Mouse (Mus musculus) liver, adult 2 months (tissue): ENCODE data around the gene Kcnq1. TPM values are rescaled to one million over a fixed set of nuclear protein-coding genes. Genes with fewer than 3 reads are reported as not detected.

ENCODE experiments used
- DNase-seq: peaks from one replicate; pipeline ENCODE4 v3.0.0-alpha.2; 2011; ENCODE audit warnings: low read depth, low spot score; ENCODE audit errors: extremely low read depth
- H3K27ac ChIP-seq: fragments of 200-500 bp; replicated peaks from 2 replicates; pipeline ENCODE4 v1.5.1; 2012; ENCODE audit warnings: low read depth, mild to moderate bottlenecking, control low read depth, inconsistent platforms, low read length; ENCODE audit not compliant: insufficient read depth
- H3K27me3 ChIP-seq: fragments of 200-500 bp; 2 replicates; pipeline ENCODE4 v1.6.1; 2012; ENCODE audit warnings: mild to moderate bottlenecking, moderate library complexity, low read length, inconsistent platforms; ENCODE audit not compliant: control insufficient read depth, insufficient read depth
- H3K36me3 ChIP-seq: fragments of 200-500 bp; 2 replicates; pipeline ENCODE4 v1.6.1; 2012; ENCODE audit warnings: low read length, inconsistent platforms; ENCODE audit not compliant: control insufficient read depth, insufficient read depth
- H3K4me1 ChIP-seq: fragments of 200-500 bp; 2 replicates; pipeline ENCODE4 v1.6.1; 2011; ENCODE audit warnings: low read length; ENCODE audit not compliant: control insufficient read depth, insufficient read depth
- H3K4me3 ChIP-seq: fragments of 200-500 bp; 2 replicates; pipeline ENCODE4 v1.5.1; 2011; ENCODE audit warnings: low read depth, mild to moderate bottlenecking, control low read depth, low read length, moderate library complexity; ENCODE audit not compliant: insufficient read depth
- H3K79me2 ChIP-seq: fragments of 200-500 bp; 2 replicates; pipeline ENCODE4 v1.6.1; 2012; ENCODE audit warnings: inconsistent platforms, mild to moderate bottlenecking, low read length, moderate library complexity; ENCODE audit not compliant: control insufficient read depth, insufficient read depth
- H3K9ac ChIP-seq: fragments of 200-500 bp; 2 replicates; pipeline ENCODE4 v1.6.1; 2012; ENCODE audit warnings: low read depth, mild to moderate bottlenecking, control low read depth, inconsistent platforms, low read length
- CTCF ChIP-seq: fragments of 200-500 bp; IDR thresholded peaks from 2 replicates; pipeline ENCODE4 v1.5.1; 2011; ENCODE audit warnings: low read depth, low read length, control low read depth
- POLR2A ChIP-seq: fragments of 200-500 bp; IDR thresholded peaks from 2 replicates; pipeline ENCODE4 v1.6.1; 2011; ENCODE audit warnings: low read length, control low read depth; ENCODE audit not compliant: insufficient read depth; ENCODE audit errors: extremely low read depth
- WGBS: fragments of 180-500 bp; shearing (Covaris S2); methylation state at CpG from one replicate; pipeline ENCODE4 v1.1.7; 2018; 5-methylcytosine and 5-hydroxymethylcytosine counted together
- polyA plus RNA-seq: library from polyadenylated mRNA; depleted of rRNA; stranded (reverse); fragments of >200 nt; gene quantifications from 2 replicates; pipeline ENCODE4 v1.2.3, GENCODE M21; 2012
- total RNA-seq: library from RNA; depleted of rRNA; stranded (reverse); fragments of >200 nt; gene quantifications from 2 replicates; pipeline ENCODE4 v1.2.3, GENCODE M21; 2014

Gene Kcnq1
- total and polyA plus RNA-seq, 2 experiments, result 1.3 to 2.5 TPM

- H3K9ac ChIP-seq, result no peak overlapping the region
- H3K4me3 ChIP-seq, result no peak overlapping the region
- TF ChIP-seq CTCF (no peak), POLR2A (no peak)
- no peaks in the 10 kb centered on the region for H3K27me3 ChIP-seq
- H3K79me2 ChIP-seq, result no peaks in the 10 kb centered on the region
- no peak overlapping the region for H3K27ac ChIP-seq
- no peak for DNase-seq
- no peaks in the 10 kb centered on the region for H3K36me3 ChIP-seq
- H3K4me1 ChIP-seq, result peaks cover 3% of the 10 kb centered on the region; the same call in 1 of the 2 replicates
- WGBS, result 57% methylated on average over 6 of the region's 6 CpGs
Observed at GRCm38 (mm10) chr7:143123876-143124669, 17.9 kb downstream of the Kcnq1 start.

DNA sequence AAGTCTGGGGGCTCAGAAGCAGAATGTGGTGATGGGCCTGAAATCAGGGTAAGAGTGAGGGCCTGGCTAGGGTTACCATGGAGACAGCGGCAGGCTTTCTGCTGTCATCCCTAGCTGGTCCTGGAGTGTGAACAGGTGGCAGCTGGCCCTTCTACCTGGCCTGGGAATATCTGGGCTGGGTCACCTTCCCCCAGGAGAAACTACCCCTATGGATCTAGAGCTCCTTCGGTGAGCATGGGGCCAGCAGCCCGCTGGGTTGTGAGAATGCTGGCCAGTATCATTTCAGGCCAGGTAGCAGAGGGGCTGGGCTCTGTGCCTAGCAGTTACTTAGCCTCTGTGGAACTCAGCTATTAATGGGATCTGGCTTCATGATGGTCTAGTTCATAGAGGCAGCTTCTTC, 18.7 kb downstream of the Kcnq1 start:
- Histone ChIP-seq H3K4me1 (peaks cover 3% of the 10 kb centered on the region; the same call in 1 of the 2 replicates), H3K27ac (no peak overlapping the region), H3K27me3 (no peaks in the 10 kb centered on the region), H3K79me2 (no peaks in the 10 kb centered on the region), H3K4me3 (no peak overlapping the region), H3K36me3 (no peaks in the 10 kb centered on the region), H3K9ac (no peak overlapping the region)
- 74% methylated on average over 3 of the region's 3 CpGs for WGBS
- TF ChIP-seq POLR2A (no peak), CTCF (no peak)
- DNase-seq, result no peak

DNA sequence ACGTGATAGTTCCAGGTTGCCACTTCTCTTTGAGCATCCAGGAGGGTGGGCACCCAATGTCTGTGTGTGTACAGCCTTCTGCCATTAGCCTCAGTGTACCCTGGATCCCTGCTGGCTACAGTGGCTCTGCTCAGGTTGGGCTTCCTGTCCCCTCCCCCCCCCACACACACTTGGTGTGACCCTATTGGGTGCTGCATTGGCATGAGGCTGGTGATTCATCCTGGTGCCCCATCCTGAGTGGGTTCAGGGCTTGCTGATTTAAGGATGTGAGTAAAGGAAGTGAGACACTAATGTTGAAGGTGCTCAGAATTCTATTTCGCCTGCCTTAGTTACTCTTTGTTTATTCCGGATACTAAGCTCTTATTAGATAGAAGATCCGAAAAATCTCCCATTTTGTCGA, 26.7 kb downstream of the Kcnq1 start:
- Histone ChIP-seq H3K4me1 (no peaks in the 10 kb centered on the region), H3K4me3 (no peak overlapping the region), H3K27ac (no peak overlapping the region), H3K79me2 (no peaks in the 10 kb centered on the region), H3K36me3 (no peaks in the 10 kb centered on the region), H3K9ac (no peak overlapping the region), H3K27me3 (0 out of 2 replicates have a peak, but pooled peaks cover 2% of the 10 kb centered on the region)
- DNase-seq, result no peak
- 75% methylated on average over 5 of the region's 5 CpGs for WGBS
- TF ChIP-seq CTCF, result no peak
- TF ChIP-seq POLR2A, result no peak

GRCm38 (mm10) chr7:143136125-143136524, 30.0 kb downstream of the Kcnq1 start:
- WGBS, result 60% methylated on average over 2 of the region's 2 CpGs
- TF ChIP-seq POLR2A (no peak), CTCF (no peak)
- Histone ChIP-seq H3K36me3 (no peaks in the 10 kb centered on the region), H3K27ac (no peak overlapping the region), H3K4me1 (no peaks in the 10 kb centered on the region), H3K27me3 (0 out of 2 replicates have a peak, but pooled peaks cover under 1% of the 10 kb centered on the region), H3K4me3 (no peak overlapping the region), H3K9ac (no peak overlapping the region), H3K79me2 (no peaks in the 10 kb centered on the region)
- DNase-seq, result no peak

DNA sequence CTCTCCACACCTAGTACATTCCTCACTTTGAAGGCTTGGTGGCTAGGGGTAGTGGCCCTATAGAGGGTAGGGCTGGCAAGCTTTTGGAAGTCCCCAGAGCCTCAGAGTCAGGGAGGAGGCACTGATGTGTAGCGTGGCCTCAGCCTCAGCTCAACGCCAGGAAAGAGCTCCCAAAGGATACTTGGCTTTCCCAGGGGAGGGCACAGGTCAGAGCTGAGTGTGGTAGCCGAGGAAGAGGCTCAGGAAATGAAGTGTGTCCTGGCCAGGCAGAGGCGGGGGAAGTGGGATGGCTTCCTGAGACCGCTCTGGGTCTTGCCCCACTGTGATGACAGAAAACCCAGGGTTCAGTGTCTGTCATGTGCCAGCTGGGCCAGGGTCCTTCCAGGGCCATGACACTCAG, 30.4 kb downstream of the Kcnq1 start:
- no peak overlapping the region for H3K9ac ChIP-seq
- H3K27me3 ChIP-seq, result no peaks in the 10 kb centered on the region
- TF ChIP-seq POLR2A (no peak), CTCF (no peak)
- no peak overlapping the region for H3K4me3 ChIP-seq
- H3K4me1 ChIP-seq, result no peaks in the 10 kb centered on the region
- H3K79me2 ChIP-seq, result no peaks in the 10 kb centered on the region
- no peak for DNase-seq
- H3K27ac ChIP-seq, result no peak overlapping the region
- 77% methylated on average over 5 of the region's 5 CpGs for WGBS
- no peaks in the 10 kb centered on the region for H3K36me3 ChIP-seq

DNA sequence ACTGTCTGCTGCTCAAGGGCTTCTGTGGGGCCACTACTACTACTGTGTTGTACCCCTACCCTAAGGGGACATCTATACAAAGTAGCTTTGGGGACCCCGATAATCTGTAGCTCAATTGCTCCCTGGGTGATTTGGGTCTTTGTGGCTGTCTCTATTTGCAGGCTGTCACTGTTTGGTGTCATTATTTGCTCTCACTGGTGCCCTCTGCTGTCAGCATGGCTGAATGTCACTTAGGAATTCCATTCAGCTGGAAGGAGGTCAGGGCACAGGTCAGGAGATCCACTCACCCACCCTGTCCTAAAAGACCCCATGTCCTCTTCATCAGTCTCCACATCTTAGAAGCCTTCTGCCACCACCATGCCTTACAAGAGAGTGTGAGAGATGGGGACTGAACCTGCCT, 32.6 kb downstream of the Kcnq1 start:
- no peak overlapping the region for H3K4me3 ChIP-seq
- H3K36me3 ChIP-seq, result no peaks in the 10 kb centered on the region
- no peaks in the 10 kb centered on the region for H3K79me2 ChIP-seq
- peak; percentile 17 for DNase-seq
- H3K4me1 ChIP-seq, result no peaks in the 10 kb centered on the region
- no peak overlapping the region for H3K9ac ChIP-seq
- H3K27me3 ChIP-seq, result no peaks in the 10 kb centered on the region
- WGBS, result 31% methylated on average over 1 of the region's 1 CpGs
- TF ChIP-seq POLR2A (no peak), CTCF (peak; percentile 65)
- H3K27ac ChIP-seq, result no peak overlapping the region
